Mouse (Mus musculus): ENCODE results near the gene March4. TPM values are rescaled to one million over a fixed set of nuclear protein-coding genes. Genes with fewer than 3 reads are reported as not detected.

Gene March4
- polyA plus RNA-seq (2012; ENCODE audit: insufficient read depth, low replicate concordance) = 0.07 and 0.48 TPM in 2 replicates

- Histone ChIP-seq H3K27me3 (replicated peaks) (peaks cover 30% of the 10 kb centered on the region), H3K36me3 (replicated peaks; ENCODE audit: low read length) (no peaks in the 10 kb centered on the region), H3K9me3 (no peaks in the 10 kb centered on the region; the same call in 1 of the 2 replicates), H3K4me3 (replicated peaks) (peak within 1 kb of the TSS; percentile 42), H3K4me1 (peaks cover 14% of the 10 kb centered on the region)
- TF ChIP-seq GATA1 (IDR thresholded peaks at IDR 0.05; ENCODE audit: borderline replicate concordance, low read length) (no peak), FLI1 (IDR thresholded peaks at IDR 0.05; ENCODE audit: low read length) (no peak)
Observed at GRCm38 (mm10) chr1:72536611-72537351, at the start of gene March4. TSS of gene March4 (minus strand) at chr1:72536930.

GRCm38 (mm10) chr1:72585971-72586875 lies 49.5 kb upstream of the March4 start:
- Histone ChIP-seq H3K27me3 (replicated peaks) (no peaks in the 10 kb centered on the region), H3K4me3 (replicated peaks) (no peak overlapping the region), H3K9me3 (no peaks in the 10 kb centered on the region), H3K36me3 (replicated peaks; ENCODE audit: low read length) (peaks cover 59% of the 10 kb centered on the region), H3K4me1 (peaks cover 29% of the 10 kb centered on the region)
- no peak for TF ChIP-seq GATA1 (IDR thresholded peaks at IDR 0.05; ENCODE audit: borderline replicate concordance, low read length)
- TF ChIP-seq FLI1 (IDR thresholded peaks at IDR 0.05; ENCODE audit: low read length) = no peak

- TF ChIP-seq GATA1 (IDR thresholded peaks at IDR 0.05; ENCODE audit: borderline replicate concordance, low read length) = no peak
- TF ChIP-seq FLI1 (IDR thresholded peaks at IDR 0.05; ENCODE audit: low read length) = no peak
- Histone ChIP-seq H3K4me3 (replicated peaks) (peak overlapping the region; percentile 94), H3K27me3 (replicated peaks) (peaks cover 2% of the 10 kb centered on the region), H3K36me3 (replicated peaks; ENCODE audit: low read length) (peaks cover 38% of the 10 kb centered on the region), H3K9me3 (no peaks in the 10 kb centered on the region), H3K4me1 (peaks cover 29% of the 10 kb centered on the region)
Observed at GRCm38 (mm10) chr1:72583906-72584305, 47.2 kb upstream of the March4 start.

- peaks cover 31% of the 10 kb centered on the region for H3K36me3 ChIP-seq (replicated peaks; ENCODE audit: low read length)
- H3K4me3 ChIP-seq (replicated peaks) = peak within 1 kb of the TSS; percentile 94
- H3K27me3 ChIP-seq (replicated peaks) = peaks cover 6% of the 10 kb centered on the region
- peaks cover 37% of the 10 kb centered on the region for H3K4me1 ChIP-seq
- H3K9me3 ChIP-seq = no peaks in the 10 kb centered on the region
- TF ChIP-seq FLI1 (IDR thresholded peaks at IDR 0.05; ENCODE audit: low read length) (no peak), GATA1 (IDR thresholded peaks at IDR 0.05; ENCODE audit: borderline replicate concordance, low read length) (no peak)
Observed at GRCm38 (mm10) chr1:72582947-72583731, 46.4 kb upstream of the March4 start, which contains the start of gene Smarcal1. TSS of gene Smarcal1 (plus strand) at chr1:72583251.

GRCm38 (mm10) chr1:72578806-72579205 lies 42.1 kb upstream of the March4 start:
- H3K4me1 ChIP-seq = peaks cover 24% of the 10 kb centered on the region
- TF ChIP-seq GATA1 (IDR thresholded peaks at IDR 0.05; ENCODE audit: borderline replicate concordance, low read length) = no peak
- no peak for TF ChIP-seq FLI1 (IDR thresholded peaks at IDR 0.05; ENCODE audit: low read length)
- no peaks in the 10 kb centered on the region for H3K36me3 ChIP-seq (replicated peaks; ENCODE audit: low read length)
- H3K27me3 ChIP-seq (replicated peaks) = peaks cover 26% of the 10 kb centered on the region
- peak overlapping the region; percentile 86 for H3K4me3 ChIP-seq (replicated peaks)
- no peaks in the 10 kb centered on the region for H3K9me3 ChIP-seq

GRCm38 (mm10) chr1:72578351-72578750 lies 41.6 kb upstream of the March4 start:
- peaks cover 26% of the 10 kb centered on the region for H3K27me3 ChIP-seq (replicated peaks)
- peaks cover 20% of the 10 kb centered on the region for H3K4me1 ChIP-seq
- H3K4me3 ChIP-seq (replicated peaks) = peak overlapping the region; percentile 86

GRCm38 (mm10) chr1:72577481-72577922 lies 40.8 kb upstream of the March4 start:
- Histone ChIP-seq H3K9me3 (no peaks in the 10 kb centered on the region), H3K4me1 (peaks cover 16% of the 10 kb centered on the region), H3K36me3 (replicated peaks; ENCODE audit: low read length) (no peaks in the 10 kb centered on the region), H3K4me3 (replicated peaks) (no peak overlapping the region), H3K27me3 (replicated peaks) (peaks cover 26% of the 10 kb centered on the region)
- TF ChIP-seq GATA1 (IDR thresholded peaks at IDR 0.05; ENCODE audit: borderline replicate concordance, low read length) = no peak
- TF ChIP-seq FLI1 (IDR thresholded peaks at IDR 0.05; ENCODE audit: low read length) = no peak

More at GRCm38 (mm10) chr1:72578351-72578750, 41.6 kb upstream of the March4 start:
- Histone ChIP-seq H3K9me3 (no peaks in the 10 kb centered on the region), H3K36me3 (replicated peaks; ENCODE audit: low read length) (no peaks in the 10 kb centered on the region)
- TF ChIP-seq FLI1 (IDR thresholded peaks at IDR 0.05; ENCODE audit: low read length) (no peak), GATA1 (IDR thresholded peaks at IDR 0.05; ENCODE audit: borderline replicate concordance, low read length) (no peak)

GRCm38 (mm10) chr1:72575121-72575520 lies 38.4 kb upstream of the March4 start:
- H3K4me3 ChIP-seq (replicated peaks) = no peak overlapping the region
- no peaks in the 10 kb centered on the region for H3K36me3 ChIP-seq (replicated peaks; ENCODE audit: low read length)
- peaks cover 28% of the 10 kb centered on the region for H3K27me3 ChIP-seq (replicated peaks)
- H3K9me3 ChIP-seq = no peaks in the 10 kb centered on the region
- peaks cover 8% of the 10 kb centered on the region for H3K4me1 ChIP-seq
- TF ChIP-seq FLI1 (IDR thresholded peaks at IDR 0.05; ENCODE audit: low read length) (no peak), GATA1 (IDR thresholded peaks at IDR 0.05; ENCODE audit: borderline replicate concordance, low read length) (no peak)

- peaks cover 28% of the 10 kb centered on the region for H3K27me3 ChIP-seq (replicated peaks)
- H3K36me3 ChIP-seq (replicated peaks; ENCODE audit: low read length) = no peaks in the 10 kb centered on the region
- H3K4me3 ChIP-seq (replicated peaks) = no peak overlapping the region
- H3K9me3 ChIP-seq = no peaks in the 10 kb centered on the region
- peaks cover 8% of the 10 kb centered on the region for H3K4me1 ChIP-seq
- TF ChIP-seq FLI1 (IDR thresholded peaks at IDR 0.05; ENCODE audit: low read length) = no peak
- TF ChIP-seq GATA1 (IDR thresholded peaks at IDR 0.05; ENCODE audit: borderline replicate concordance, low read length) = no peak
Observed at GRCm38 (mm10) chr1:72574608-72575007, 37.9 kb upstream of the March4 start.
